Mouse (Mus musculus) MEL (cell line): Measurements from ENCODE around the gene Col7a1. TPM values are rescaled to one million over a fixed set of nuclear protein-coding genes. Genes with fewer than 3 reads are reported as not detected.

Source experiments
- DNase-seq: peaks from one replicate; pipeline ENCODE4 v3.0.0; 2011; ENCODE audit warnings: low read depth, low spot score
- H3K27ac ChIP-seq: 2 replicates; pipeline ENCODE4 v1.5.1; 2012; ENCODE audit warnings: low read depth, mild to moderate bottlenecking, control low read depth, low read length, moderate library complexity; ENCODE audit not compliant: control insufficient read depth
- H3K27me3 ChIP-seq, 2 experiments: fragments of 150-350 bp in 1 of 2; sonication (generic) in 1 of 2; 2 replicates each; pipeline ENCODE4 v1.6.1; 2012; ENCODE audit warnings: low read length in 2 of 2, mild to moderate bottlenecking in 2 of 2, improper control_type of control experiment in 1 of 2, moderate library complexity in 1 of 2; ENCODE audit not compliant: insufficient read depth in 2 of 2, control insufficient read depth in 1 of 2
- H3K36me3 ChIP-seq, 2 experiments: 2 replicates each; pipeline ENCODE4 v1.6.1; 2012 to 2014; ENCODE audit warnings: low read length in 2 of 2, improper control_type of control experiment in 1 of 2, inconsistent platforms in 1 of 2, mild to moderate bottlenecking in 1 of 2; ENCODE audit not compliant: insufficient read depth in 2 of 2, control insufficient read depth in 1 of 2
- H3K4me1 ChIP-seq, 2 experiments: fragments of 150-350 bp in 1 of 2; sonication (generic) in 1 of 2; 2 replicates each; pipeline ENCODE4 v1.6.1; 2012; ENCODE audit warnings: low read length in 2 of 2, improper control_type of control experiment in 1 of 2, mild to moderate bottlenecking in 1 of 2; ENCODE audit not compliant: insufficient read depth in 2 of 2, control insufficient read depth in 1 of 2
- H3K4me3 ChIP-seq, 2 experiments: fragments of 150-350 bp in 1 of 2; sonication (generic) in 1 of 2; 2 replicates each; pipeline ENCODE4 v1.5.1; 2012; ENCODE audit warnings: low read depth in 2 of 2, low read length in 2 of 2, mild to moderate bottlenecking in 2 of 2, moderate library complexity in 2 of 2, control low read depth in 1 of 2, improper control_type of control experiment in 1 of 2; ENCODE audit not compliant: control insufficient read depth in 1 of 2, insufficient read depth in 1 of 2
- H3K79me2 ChIP-seq: 2 replicates; pipeline ENCODE4 v1.6.1; 2012; ENCODE audit warnings: mild to moderate bottlenecking, low read length, moderate library complexity; ENCODE audit not compliant: control insufficient read depth, poor library complexity, insufficient read depth
- H3K9ac ChIP-seq: 2 replicates; pipeline ENCODE4 v1.6.1; 2012; ENCODE audit warnings: low read depth, mild to moderate bottlenecking, control low read depth, low read length, moderate library complexity; ENCODE audit not compliant: control insufficient read depth, poor library complexity, severe bottlenecking
- H3K9me3 ChIP-seq: fragments of 150-350 bp; sonication (generic); replicated peaks from 2 replicates; pipeline ENCODE4 v1.6.1; 2012; ENCODE audit warnings: mild to moderate bottlenecking, low read length, improper control_type of control experiment, moderate library complexity; ENCODE audit not compliant: insufficient read depth
- BHLHE40 ChIP-seq: IDR thresholded peaks from 2 replicates; pipeline ENCODE4 v1.6.1; 2012; ENCODE audit warnings: low read depth, mild to moderate bottlenecking, inconsistent platforms, low read length, improper control_type of control experiment, borderline replicate concordance
- CHD1 ChIP-seq: IDR thresholded peaks from 2 replicates; pipeline ENCODE4 v1.6.1; 2012; ENCODE audit warnings: low read depth, mild to moderate bottlenecking, inconsistent platforms, low read length, improper control_type of control experiment
- CHD2 ChIP-seq: IDR thresholded peaks from 2 replicates; pipeline ENCODE4 v1.6.1; 2011; ENCODE audit warnings: low read length, improper control_type of control experiment
- E2F4 ChIP-seq: IDR thresholded peaks from 2 replicates; pipeline ENCODE4 v1.6.1; 2011; ENCODE audit warnings: low read depth, low read length, improper control_type of control experiment, borderline replicate concordance
- ELF1 ChIP-seq: IDR thresholded peaks from 2 replicates; pipeline ENCODE4 v1.6.1; 2014; ENCODE audit warnings: low read depth, mild to moderate bottlenecking, inconsistent platforms, low read length, improper control_type of control experiment, moderate library complexity
- ETS1 ChIP-seq: IDR thresholded peaks from 2 replicates; pipeline ENCODE4 v1.6.1; 2012; ENCODE audit warnings: low read depth, mild to moderate bottlenecking, inconsistent platforms, low read length, improper control_type of control experiment, moderate library complexity
- HCFC1 ChIP-seq: IDR thresholded peaks from 2 replicates; pipeline ENCODE4 v1.6.1; 2012; ENCODE audit warnings: low read depth, mild to moderate bottlenecking, inconsistent platforms, low read length, improper control_type of control experiment, moderate library complexity
- JUND ChIP-seq: IDR thresholded peaks from 2 replicates; pipeline ENCODE4 v1.6.1; 2011; ENCODE audit warnings: low read depth, mild to moderate bottlenecking, improper control_type of control experiment, low read length
- MEF2A ChIP-seq: IDR thresholded peaks from 2 replicates; pipeline ENCODE4 v1.6.1; 2014; ENCODE audit warnings: low read depth, mild to moderate bottlenecking, inconsistent platforms, low read length, improper control_type of control experiment; ENCODE audit not compliant: poor library complexity, insufficient replicate concordance, severe bottlenecking; ENCODE audit errors: extremely low read depth
- MYB ChIP-seq: IDR thresholded peaks from 2 replicates; pipeline ENCODE4 v1.6.1; 2011; ENCODE audit warnings: mild to moderate bottlenecking, low read depth, low read length, improper control_type of control experiment
- MYC ChIP-seq: IDR thresholded peaks from 2 replicates; pipeline ENCODE4 v1.6.1; 2011; ENCODE audit warnings: low read depth, mild to moderate bottlenecking, low read length, improper control_type of control experiment, moderate library complexity
- NRF1 ChIP-seq: IDR thresholded peaks from 2 replicates; pipeline ENCODE4 v1.6.1; 2014; ENCODE audit warnings: low read depth, mild to moderate bottlenecking, inconsistent platforms, low read length, improper control_type of control experiment, moderate library complexity; ENCODE audit not compliant: poor library complexity, insufficient read depth, severe bottlenecking
- RAD21 ChIP-seq: IDR thresholded peaks from 2 replicates; pipeline ENCODE4 v1.6.1; 2011; ENCODE audit warnings: mild to moderate bottlenecking, low read depth, low read length, improper control_type of control experiment
- SMC3 ChIP-seq: IDR thresholded peaks from 2 replicates; pipeline ENCODE4 v1.6.1; 2011; ENCODE audit warnings: low read depth, low read length, improper control_type of control experiment
- TAL1 ChIP-seq: IDR thresholded peaks from 2 replicates; pipeline ENCODE4 v1.6.1; 2012; ENCODE audit warnings: mild to moderate bottlenecking, inconsistent platforms, low read length, moderate library complexity, mixed read lengths
- TBP ChIP-seq: IDR thresholded peaks from 2 replicates; pipeline ENCODE4 v1.8.0; 2011; ENCODE audit warnings: low read depth, low read length, improper control_type of control experiment
- UBTF ChIP-seq: IDR thresholded peaks from 2 replicates; pipeline ENCODE4 v1.6.1; 2012; ENCODE audit warnings: low read depth, mild to moderate bottlenecking, inconsistent platforms, low read length, improper control_type of control experiment, moderate library complexity, borderline replicate concordance; ENCODE audit not compliant: insufficient read depth
- USF1 ChIP-seq: IDR thresholded peaks from 2 replicates; pipeline ENCODE4 v1.6.1; 2014; ENCODE audit warnings: low read depth, mild to moderate bottlenecking, inconsistent platforms, low read length, improper control_type of control experiment, moderate library complexity
- USF2 ChIP-seq, 2 experiments: IDR thresholded peaks; 2 replicates each; pipeline ENCODE4 v1.6.1; 2011 to 2012; ENCODE audit warnings: improper control_type of control experiment in 2 of 2, low read length in 2 of 2, borderline replicate concordance in 1 of 2, inconsistent platforms in 1 of 2, low read depth in 1 of 2, mild to moderate bottlenecking in 1 of 2; ENCODE audit not compliant: insufficient read depth in 1 of 2
- polyA plus RNA-seq, 2 experiments: library from polyadenylated mRNA; stranded (reverse) in 1 of 2; unstranded in 1 of 2; fragments of >175 nt in 1 of 2; fragments of >200 nt in 1 of 2; gene quantifications; 2 replicates each; pipeline versions ENCODE4 v1.2.1 to v1.2.4; 2012; ENCODE audit warnings: low replicate concordance in 2 of 2, low read depth in 1 of 2; ENCODE audit not compliant: insufficient read length in 2 of 2, insufficient read depth in 1 of 2, missing spikeins in 1 of 2
- total RNA-seq: library from RNA; depleted of rRNA; stranded (reverse); fragments of 300-350 nt; gene quantifications from 2 replicates; pipeline ENCODE4 v1.2.3, GENCODE M21; 2012

The Col7a1 gene
- total and polyA plus RNA-seq, 3 experiments: 1.2 to 2.6 TPM; not detected in 1

DNA sequence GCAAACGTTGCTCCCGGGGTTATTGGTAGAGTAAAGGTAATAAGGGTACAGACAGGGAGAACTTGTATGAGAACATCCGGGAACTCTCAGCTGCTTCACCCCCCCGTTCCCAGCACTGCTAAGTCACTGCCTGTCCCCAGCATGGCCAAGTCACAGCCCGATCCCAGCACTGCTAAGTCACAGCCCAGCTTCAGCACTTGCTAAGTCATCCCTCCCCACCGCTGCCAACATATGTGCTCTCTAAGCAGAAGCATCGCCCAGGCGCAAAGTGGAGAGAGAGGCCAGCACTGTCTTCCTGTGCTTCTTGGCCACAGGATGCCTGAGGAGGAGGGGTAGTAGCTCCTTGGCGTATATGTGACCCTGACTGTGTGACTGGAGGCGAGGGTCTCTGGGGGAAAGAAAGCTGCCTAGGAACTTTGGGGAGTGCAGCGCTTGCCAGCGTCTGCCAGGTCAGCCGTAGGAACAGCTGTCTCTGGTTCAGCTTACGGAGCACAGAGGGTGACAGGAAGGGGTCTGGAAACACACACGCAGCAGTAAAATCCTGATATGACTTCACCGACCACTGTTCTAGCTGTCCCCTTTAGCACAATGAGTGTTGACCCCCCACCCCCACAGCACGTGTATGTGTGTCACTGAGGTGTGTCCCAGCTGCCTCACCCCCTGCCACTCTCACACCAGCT lies 56.4 kb downstream of the Col7a1 start:
- no peak overlapping the region for H3K27ac ChIP-seq
- H3K79me2 ChIP-seq: no peaks in the 10 kb centered on the region
- H3K4me1 ChIP-seq: no peaks in the 10 kb centered on the region
- no peaks in the 10 kb centered on the region for H3K27me3 ChIP-seq
- no peaks in the 10 kb centered on the region for H3K36me3 ChIP-seq
- no peak for DNase-seq
- H3K9ac ChIP-seq: no peak overlapping the region
- no peaks in the 10 kb centered on the region for H3K9me3 ChIP-seq
- TF ChIP-seq ETS1 (no peak), MEF2A (no peak), RAD21 (no peak), TAL1 (no peak), UBTF (no peak), BHLHE40 (no peak), ELF1 (no peak), TBP (no peak), CHD1 (no peak), MYC (no peak), USF1 (no peak), MYB (no peak), E2F4 (no peak), SMC3 (no peak), NRF1 (no peak), HCFC1 (no peak)
- TF ChIP-seq, all 39 proteins: peak for 0
- H3K4me3 ChIP-seq: no peak overlapping the region

DNA sequence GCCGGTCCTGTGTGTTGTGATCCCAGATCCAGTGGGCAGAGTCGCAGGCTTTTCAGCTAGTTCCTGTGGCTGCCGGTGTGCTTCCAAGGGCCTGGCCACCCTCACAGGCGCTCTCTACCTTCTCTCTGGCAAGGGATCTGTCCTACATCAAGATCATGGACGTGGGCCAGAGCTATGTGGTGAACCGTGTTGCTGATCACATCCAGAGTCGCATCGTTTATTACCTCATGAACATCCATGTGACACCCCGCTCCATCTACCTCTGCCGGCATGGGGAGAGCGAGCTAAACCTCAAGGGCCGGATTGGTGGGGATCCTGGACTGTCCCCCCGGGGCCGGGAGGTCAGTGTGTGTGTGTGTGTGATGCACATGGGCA lies 56.9 kb downstream of the Col7a1 start:
- Histone ChIP-seq H3K36me3 (peaks cover 0 to 1% of the 10 kb centered on the region in 2 experiments; a peak in 2 of 4 replicates), H3K9me3 (no peaks in the 10 kb centered on the region), H3K27ac (no peak overlapping the region), H3K9ac (no peak overlapping the region), H3K27me3 (no peaks in the 10 kb centered on the region), H3K4me1 (0 out of 4 replicates have a peak, but pooled peaks cover 0 to 3% of the 10 kb centered on the region in 2 experiments), H3K79me2 (no peaks in the 10 kb centered on the region), H3K4me3 (no peak overlapping the region)
- no peak for DNase-seq
- no peak for TF ChIP-seq JUND
- no peak for TF ChIP-seq CHD2
- TF ChIP-seq USF2 (IDR thresholded peaks at IDR 0.05; ENCODE audit: borderline replicate concordance in 1 of 2, insufficient read depth in 1 of 2, low read depth in 1 of 2, low read length in 2 of 2): no peak
